Mouse (Mus musculus) heart, adult 2 months (tissue): ENCODE results near the gene Hlf.

Source experiments
- CTCF ChIP-seq: fragments of 200-600 bp; IDR thresholded peaks from 2 replicates; pipeline ENCODE4 v1.8.1; 2022; ENCODE audit warnings: antibody characterized with exemption, mild to moderate bottlenecking, moderate library complexity
- EP300 ChIP-seq: fragments of 200-500 bp; IDR thresholded peaks from 2 replicates; pipeline ENCODE4 v1.6.1; 2011; ENCODE audit warnings: low read depth, low read length, control low read depth; ENCODE audit not compliant: insufficient read depth
- POLR2A ChIP-seq: fragments of 200-500 bp; IDR thresholded peaks from 2 replicates; pipeline ENCODE4 v1.6.1; 2011; ENCODE audit warnings: mild to moderate bottlenecking, low read depth, low read length, control low read depth; ENCODE audit not compliant: insufficient read depth

GRCm38 (mm10) chr11:90340836-90341235 is 49.9 kb downstream of the Hlf start:
- TF ChIP-seq POLR2A (no peak), CTCF (no peak), EP300 (no peak)
